Mouse (Mus musculus) frontal cortex, postnatal 10 days (tissue): ENCODE measurements around the gene Gm20388.

Experiments used
- DNase-seq, 2 experiments: peaks; one replicate each; pipeline ENCODE4 v3.0.0; 2022; ENCODE audit warnings: low spot score in 2 of 2, mixed read lengths in 1 of 2

The Gm20388 gene

DNA sequence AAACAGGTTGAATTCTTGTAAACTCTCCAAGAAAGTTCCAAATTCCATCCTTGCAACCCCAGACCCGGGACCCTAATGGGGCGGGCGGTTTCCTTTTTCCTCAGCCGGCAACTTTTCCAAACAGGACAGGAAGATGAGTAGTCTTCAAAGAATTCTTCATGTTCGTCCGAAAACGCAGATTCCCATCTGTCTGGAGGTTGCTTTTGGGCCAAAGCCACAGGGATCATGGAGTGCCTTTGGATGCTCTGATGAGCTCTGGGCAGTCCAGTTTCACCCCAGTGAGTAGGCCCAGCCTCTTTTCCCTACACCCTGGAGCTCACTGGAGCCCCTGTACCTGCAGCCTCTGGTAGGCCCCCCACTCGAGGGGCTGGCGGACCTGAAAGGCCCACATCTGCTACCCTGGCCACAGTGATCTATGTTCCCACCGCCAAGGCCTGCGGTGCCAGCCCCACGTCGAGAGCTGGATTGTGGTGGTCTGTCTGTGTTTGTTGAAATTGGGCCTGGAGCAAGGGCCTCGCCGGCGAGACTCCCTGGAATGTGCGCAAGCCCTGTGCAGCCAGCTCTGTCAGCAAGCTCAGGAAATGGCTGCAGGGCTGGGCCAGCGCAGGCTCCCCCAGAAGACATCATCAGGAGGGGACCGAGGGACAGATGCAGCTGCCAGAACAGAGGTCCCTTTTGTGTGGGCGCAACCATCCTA is 1567.4 kb downstream of the Gm20388 start:
- DNase-seq: no peak

DNA sequence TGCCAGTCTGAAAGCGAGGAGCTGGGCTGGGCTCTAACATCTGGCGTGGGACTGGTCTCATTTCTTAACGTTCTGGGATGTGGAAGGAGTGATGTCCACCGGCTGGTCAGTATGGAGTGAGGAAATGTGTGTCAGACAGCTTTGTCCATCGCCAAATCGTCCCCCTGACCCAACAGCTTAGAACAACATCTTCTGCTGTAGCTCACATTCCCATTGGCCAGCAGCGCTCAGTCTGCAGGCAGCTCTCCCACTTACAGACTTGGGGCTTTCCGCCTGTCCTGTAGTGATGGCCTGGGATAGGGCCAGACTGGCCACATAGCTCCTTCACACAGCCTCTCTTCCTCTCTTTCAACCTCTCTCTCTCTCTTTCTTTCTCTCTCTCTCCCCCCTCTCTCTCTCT is 1568.5 kb downstream of the Gm20388 start:
- no peak for DNase-seq

DNA sequence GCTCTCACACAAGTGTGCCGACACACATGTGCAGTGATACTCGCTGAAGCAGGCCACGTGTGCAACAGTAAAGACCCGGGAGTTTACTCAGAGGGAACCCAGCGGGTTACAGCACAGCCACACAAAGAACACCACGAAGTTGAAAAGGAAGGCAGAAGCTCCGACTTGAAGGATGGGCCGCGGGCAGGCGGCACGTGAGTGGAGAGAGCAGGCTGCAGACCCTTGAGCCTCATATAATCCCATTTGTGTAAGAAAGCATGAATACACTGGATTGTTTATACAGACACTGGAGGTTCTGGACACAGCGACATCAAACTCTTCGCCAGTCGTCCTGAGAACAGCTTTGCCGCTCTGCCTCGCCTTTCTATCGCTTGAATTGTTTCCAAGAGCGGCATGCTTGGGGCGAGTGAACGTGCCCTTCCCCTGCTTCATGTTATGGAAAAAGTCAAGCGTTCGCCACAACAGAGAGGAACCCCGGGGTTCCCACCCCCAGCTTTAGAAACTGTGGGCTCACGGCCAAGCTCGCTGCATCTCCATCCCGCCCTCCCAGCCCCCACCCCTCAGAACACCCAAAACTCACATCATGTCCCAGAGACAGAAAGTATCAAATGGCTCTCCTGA is 1569.9 kb downstream of the Gm20388 start:
- no peak for DNase-seq

DNA sequence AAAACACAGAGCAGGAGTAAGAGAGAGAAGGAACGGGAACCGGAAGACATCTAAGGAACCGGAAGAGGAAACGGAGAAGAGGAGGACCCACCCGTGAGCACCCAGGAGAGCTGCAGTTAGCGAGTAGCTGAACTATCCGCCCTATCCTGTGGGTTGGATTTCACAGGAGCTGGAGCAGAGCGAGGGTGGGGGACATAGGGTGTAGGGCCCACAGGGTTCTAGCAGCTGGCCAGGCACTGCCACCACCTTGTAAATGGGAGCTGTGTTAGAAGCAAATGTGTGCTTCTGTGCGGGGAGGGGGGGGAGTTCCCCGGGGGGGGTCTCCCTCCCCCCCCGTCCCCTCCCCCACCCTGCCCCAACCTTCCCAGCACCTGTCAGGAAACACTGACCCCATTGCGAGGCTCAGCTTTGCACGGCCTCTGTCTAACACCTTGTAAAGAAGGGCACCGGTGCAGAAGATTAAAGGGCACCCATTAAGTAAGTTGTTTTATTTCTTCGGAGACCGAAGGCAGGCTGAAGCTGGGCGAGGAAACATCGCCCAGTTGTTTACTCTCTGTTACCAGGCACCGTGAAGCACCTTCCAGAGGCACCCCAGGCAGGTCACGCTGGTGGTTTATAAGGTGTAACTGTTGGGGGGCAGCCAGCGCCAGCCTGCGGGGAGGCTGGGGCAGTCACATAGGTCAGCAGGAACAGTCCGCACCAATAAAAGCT is 1573.6 kb downstream of the Gm20388 start:
- DNase-seq: no peak

DNA sequence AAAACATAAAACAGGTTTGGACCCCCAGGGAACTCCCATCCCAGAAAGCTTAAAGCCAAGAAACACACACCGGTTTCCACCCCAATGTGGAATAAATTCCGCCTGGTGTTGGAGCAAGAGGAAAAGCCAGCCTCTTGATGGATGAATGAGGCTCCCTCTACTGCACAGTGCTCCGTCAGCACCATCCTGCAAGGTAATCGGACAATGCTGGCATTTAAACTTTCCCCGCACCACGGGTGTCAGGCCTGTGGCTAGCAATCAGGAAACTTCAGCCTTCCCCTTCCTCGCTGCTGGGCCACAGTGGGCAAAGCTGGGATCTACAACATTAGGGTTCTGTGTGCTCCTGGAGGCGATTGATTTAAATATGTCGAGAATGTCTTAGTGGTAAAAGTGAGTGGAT is 1581.0 kb downstream of the Gm20388 start:
- DNase-seq: no peak

DNA sequence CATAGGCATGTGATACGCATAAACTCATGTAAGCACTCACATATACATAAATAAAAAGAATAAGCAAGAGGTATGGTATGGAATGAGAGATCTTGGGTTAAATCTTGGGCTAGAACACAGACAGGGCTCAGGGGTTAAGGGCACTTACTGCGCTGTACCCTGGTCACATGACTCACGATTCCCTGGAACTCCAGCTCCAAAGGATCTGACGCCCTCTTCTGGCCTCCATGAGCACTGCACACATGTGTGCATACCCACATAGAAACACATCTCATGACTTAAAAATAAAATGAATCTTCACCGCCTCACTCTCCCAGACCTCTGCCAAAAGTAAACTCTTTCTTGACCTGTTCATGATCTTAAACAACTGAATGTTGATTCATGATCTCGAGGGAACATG is 1587.0 kb downstream of the Gm20388 start:
- DNase-seq: no peak

DNA sequence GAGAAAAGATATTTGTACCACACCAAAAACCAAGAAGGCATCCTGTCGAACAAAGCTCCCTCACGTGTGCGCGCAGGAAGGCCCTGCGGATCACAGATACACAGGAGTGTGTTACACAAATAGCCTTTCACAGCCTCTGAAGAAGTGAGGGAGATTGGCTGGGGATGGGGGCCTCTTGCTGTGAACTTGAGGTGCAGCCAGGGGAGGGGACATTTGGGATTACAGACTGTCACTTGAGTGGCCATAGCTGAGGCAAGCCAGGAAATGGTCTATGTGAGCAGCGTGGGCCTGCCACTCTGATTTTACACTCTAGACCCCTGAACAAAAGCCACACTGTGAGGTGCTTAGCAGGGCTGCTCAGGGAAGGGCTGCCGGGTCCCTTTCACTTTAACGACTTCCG is 1601.1 kb downstream of the Gm20388 start:
- no peak for DNase-seq

DNA sequence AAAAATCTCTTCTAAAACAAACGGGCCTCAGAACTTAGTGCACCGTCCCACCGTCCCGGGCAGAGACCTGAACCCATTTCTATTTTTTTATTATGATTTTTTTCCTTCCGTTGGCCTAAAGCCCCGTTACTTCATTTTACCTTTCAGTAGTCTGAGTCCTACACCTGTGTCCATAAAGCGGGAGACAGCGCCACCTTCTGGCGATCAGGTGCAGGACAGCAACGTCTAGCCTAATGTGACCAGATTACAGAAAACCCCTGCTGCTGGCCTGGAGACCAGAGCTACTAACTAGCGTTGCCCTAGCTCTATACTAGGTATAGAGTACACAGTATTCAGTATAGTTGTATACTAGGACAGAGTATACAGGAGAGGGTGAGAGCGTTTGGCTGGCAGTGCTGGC is 1602.8 kb downstream of the Gm20388 start:
- DNase-seq: peak; percentile 35 to 77

DNA sequence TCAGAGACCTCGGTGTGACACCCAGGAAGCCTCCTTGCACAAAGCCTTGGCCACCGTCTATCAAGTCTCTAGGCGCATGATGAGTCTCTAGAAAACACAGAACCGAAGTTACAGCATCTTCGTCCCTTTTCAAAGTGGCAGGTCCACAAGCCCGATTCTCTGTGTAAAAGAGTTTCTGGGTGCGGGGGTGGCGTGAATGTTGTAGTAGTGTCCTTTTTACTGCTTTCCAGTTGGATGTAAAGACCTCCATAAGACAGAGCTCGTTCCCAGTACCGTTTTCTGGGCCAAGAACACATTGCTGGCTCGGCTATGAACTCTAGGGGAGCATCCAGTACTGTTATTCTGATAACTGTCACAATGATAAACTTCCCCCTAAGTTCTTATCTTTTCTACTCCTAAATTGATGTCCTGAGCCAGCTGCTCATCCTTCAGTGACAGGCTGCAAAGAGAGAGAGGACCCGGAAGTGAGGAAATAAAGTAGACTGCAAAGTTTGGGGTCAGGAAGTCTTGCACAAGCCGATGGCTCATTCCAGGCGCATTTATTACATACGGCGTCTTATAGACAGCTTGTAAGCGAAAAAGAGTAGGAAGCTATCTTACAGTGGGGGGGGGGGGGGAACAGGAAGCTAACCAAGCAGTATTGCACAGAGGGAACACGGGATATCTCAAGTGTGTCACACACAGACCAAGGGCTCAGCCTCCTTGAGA is 1614.6 kb downstream of the Gm20388 start:
- DNase-seq: no peak

DNA sequence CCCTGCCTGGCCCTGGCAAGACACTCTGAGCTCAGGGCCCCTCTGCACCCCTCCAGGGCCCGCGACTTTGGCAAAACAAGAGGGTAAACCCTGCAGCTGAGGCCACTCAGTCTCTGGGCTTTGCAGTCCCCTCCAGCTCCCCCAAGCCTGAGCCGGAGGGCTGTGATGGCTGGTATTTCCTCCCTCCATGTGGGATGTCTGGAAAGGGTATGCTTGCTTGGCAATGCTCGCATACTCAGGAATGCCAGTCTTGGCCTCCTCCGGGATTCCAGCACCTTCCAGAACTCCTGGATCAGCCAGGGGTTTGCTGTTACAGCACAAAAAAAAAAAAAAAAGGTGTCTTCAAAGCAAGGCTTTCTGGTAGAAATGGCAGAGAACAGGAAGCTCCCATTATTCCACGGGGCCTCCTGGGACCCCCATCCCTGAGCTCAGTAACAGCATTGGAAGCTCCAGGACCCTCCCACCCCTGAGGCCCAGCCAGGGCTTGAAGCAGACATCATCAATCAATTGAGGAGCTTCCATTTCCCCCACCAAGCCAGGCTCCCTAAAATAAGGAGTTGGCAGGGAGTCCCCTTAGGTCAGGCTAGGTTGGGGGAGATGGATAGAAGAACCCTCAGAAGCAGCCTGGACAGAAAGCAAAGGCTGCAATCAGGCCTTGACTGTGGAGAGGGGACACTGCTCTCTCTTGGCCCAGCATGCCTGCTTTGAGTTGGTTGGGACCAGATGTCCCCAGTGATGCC is 1616.3 kb downstream of the Gm20388 start:
- no peak for DNase-seq

DNA sequence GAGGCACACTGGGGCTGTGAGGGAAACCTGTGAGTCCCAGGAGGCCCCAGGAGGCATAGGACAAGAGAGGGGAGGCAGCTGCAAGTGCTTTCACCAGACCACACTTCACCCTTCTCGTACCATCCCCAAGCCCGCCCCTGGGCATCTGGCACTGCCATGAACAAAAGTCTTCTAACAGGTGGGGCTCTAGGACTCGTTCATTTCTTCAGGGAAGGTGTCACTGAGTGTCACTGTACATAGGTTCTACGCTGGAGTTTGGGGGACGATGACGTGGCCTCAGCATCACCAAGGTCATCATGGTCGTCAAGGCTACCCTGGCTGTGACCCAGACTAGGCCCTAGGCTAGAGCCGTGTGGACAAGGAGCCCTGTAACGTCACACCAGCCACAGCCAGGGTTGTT is 1617.1 kb downstream of the Gm20388 start:
- no peak for DNase-seq

DNA sequence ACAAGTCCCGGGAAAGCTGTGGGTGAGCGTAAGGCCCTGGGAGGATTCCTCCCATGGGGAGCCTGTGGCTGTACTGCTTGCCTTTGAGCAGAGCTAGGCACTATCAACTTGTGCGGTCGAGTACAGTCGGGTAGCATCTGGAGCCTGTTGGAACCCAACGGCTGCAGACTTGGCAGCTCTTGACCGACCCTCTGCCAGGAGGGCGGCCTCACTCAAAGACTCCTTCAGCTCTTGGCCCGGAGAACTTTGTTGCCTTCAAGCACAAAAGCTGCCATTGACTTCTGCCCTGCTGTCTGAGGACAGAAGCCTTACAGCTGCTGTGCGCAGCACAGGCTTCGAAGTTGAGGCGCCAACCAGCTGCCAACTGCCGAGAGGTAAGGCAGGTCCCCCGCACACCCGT is 1618.1 kb downstream of the Gm20388 start:
- no peak for DNase-seq

DNA sequence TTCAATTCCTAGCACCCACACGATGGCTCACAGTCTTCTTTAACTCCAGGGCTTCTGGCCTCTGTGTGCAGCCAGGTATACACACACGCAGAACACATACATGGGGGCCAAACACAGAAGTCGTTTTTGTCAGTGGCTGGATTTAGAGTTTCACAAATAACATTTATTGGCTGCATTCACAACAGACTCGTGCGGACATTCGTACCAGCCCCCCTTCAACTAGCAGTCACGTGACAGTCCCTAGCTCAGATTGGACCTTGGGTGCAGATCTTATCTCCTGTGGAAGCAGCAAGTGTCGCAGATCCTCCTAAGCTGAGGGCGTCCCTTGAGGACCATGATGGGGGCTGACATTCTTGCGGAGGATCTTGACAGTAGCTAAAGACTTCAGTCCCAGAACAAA is 1620.0 kb downstream of the Gm20388 start:
- no peak for DNase-seq

DNA sequence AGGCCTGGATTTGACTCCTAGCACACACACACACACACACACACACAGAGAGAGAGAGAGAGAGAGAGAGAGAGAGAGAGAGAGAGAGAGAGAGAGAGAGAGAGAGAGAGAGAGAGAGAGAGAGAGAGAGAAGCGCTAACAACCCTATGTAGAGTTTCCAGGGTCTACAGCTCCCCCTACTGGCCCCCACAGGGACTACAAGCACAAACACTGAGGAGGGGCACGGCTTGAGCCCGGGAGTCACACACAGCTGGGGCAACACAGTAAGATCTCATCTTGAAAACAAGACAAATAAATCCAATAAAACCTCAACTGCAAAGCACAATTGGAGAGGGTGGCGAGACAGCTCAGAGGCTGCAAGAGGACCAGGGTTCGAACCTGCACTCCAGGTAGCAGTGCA is 1621.7 kb downstream of the Gm20388 start:
- no peak for DNase-seq

DNA sequence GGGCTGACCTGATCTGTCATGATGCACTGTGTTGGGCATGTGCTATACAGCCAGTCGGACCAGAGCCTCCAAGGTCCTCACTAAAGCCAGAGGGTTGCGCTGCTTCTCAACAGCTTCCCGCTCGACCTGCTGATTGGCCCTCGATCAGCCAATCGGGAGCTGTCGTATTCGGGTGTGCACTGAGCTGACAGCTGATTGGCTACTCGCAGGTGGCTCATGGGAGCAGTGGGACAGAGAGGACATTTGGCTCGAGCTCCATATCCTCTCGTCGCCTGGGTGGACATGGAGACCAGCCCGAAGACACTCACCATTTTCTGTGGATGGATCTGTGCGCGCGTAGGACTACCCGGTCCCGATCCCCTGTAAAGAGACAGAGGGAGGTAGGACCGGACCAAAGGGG is 1631.2 kb downstream of the Gm20388 start:
- no peak for DNase-seq

DNA sequence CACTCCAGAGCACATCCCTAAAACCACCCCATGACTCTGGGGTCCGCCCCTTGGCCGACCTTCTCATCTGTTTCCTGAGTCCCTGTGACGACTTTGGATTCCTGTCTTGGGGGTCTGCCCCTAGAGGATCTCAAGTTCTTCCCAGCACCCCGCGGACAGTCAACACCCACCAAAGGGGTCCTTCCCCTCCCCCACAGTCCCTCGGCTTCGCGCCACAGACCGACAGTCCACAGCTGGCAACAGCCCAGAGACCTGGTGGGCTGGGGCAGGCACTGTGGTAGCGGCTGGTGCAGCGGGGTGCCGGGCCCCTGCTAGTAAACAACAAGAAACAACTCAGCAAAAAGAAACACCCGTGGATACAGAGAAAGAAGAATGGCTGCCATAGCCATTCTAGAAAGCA is 1632.3 kb downstream of the Gm20388 start:
- DNase-seq: no peak

DNA sequence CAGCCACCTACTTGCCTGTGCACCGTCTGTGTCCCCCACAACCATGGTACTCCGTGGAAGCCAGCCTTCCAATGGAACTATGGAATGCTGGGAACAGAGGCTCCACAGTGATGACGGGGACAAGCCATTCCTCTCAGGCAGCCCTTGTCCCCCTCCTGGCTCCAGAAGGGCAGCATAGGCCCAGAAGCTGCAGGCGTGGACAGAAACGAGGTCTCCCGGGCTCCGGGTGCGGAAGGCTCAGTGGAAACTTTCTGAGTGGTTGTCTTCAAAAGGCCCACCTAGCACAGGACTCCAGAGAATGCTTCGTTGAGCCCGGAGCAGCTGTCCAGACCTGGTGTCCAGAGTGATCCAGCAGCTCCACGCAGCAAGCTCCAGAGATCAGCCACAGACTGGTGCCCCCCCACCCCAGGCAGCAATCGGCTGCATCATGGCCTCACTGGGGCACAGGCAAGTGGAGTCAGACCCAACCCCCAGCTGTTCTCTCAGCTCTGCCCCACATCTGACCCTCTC is 1633.7 kb downstream of the Gm20388 start, which contains the start of gene 1700018B08Rik:
TSS of gene 1700018B08Rik (minus strand) at position 45 of the 510 bp plus-strand sequence.
- DNase-seq: no peak

DNA sequence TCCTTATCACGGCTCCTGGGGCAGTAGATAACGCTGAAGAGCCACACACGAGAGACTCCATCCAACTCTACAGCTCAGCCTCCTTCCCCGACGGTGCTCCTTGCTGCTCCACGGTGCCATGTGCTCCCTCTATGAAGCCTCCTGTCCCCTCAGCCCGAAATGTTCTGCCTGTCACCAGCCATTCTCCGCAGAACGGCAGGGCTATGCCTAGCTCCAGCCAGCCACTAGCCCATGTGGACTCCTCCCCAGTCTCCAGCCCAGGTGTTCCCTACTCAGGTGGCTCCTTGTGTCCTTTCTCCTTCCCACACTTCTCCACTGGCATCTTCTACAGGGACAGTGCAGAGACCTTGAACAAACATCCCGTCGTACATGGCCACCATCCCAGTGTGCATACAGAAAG is 1634.3 kb downstream of the Gm20388 start:
- no peak for DNase-seq

DNA sequence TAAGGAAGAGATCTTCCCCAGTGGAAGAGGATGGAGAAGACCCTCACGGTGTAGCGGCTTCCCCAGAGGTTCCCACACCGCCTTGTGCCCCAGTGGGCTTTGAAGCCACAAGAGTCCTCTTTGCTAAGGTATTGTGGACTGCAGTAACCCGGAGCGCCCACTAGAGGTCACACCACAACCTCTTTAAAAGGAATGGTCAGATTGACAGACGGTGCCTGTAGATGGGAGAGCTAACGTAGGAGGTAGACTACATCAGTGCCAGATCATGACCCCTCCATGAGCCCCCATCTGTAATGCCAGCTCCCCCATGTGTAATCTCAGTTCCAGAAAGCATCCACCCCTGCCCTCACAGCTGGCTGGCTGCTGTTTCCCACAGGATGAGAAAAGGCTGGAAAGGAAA is 1636.5 kb downstream of the Gm20388 start:
- DNase-seq: peak in 1 of 2 experiments; percentile 64

DNA sequence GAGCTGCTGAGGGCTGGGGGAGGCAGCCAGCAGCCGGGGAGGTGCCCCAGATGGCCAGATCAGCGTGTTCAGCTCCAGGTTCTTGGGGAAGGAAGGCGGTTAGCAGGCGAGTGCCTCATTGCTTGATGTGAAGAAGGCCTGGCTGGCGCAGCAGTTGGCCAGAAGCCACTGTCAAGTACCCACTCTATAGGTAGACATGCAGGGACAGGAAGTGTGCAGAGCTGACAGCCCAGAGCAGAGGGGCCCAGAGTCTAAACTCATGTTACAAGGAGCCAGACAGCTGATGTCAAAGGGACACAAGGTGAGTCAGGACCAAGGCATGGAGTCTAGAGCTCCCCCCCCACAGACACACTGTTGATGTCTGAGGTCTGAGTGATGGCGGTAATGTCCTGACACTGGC is 1639.4 kb downstream of the Gm20388 start:
- no peak for DNase-seq
